Mouse (Mus musculus) B cell, adult 62 days (primary cell): Measurements from ENCODE around the gene Vmn2r80. TPM values are rescaled to one million over a fixed set of nuclear protein-coding genes. Genes with fewer than 3 reads are reported as not detected.

Experiments used
- total RNA-seq: library from RNA; stranded (reverse); gene quantifications from 4 replicates; pipeline ENCODE4 v1.2.4, GENCODE M21; 2023

Gene Vmn2r80
- not detected in 4 replicates for total RNA-seq

GRCm38 (mm10) chr10:79148469-79148868 is at the start of gene Vmn2r80:
Vmn2r80 (plus strand) TSS chr10:79148769.

Other genes with a start within 250 kb of the Vmn2r80 start
- not detected in 4 replicates for gene Olfr1354, start 235.6 kb upstream of the Vmn2r80 start, total RNA-seq
- gene Olfr8, start 198.1 kb upstream of the Vmn2r80 start, total RNA-seq: not detected in 4 replicates
- not detected in 4 replicates for gene Olfr1353, start 185.5 kb upstream of the Vmn2r80 start, total RNA-seq
- gene Olfr1352, start 167.7 kb upstream of the Vmn2r80 start, total RNA-seq: not detected in 4 replicates
- gene Olfr1351, start 136.3 kb upstream of the Vmn2r80 start, total RNA-seq: not detected in 4 replicates
- gene Olfr57, start 120.0 kb upstream of the Vmn2r80 start, total RNA-seq: not detected in 4 replicates
- gene 2610008E11Rik, start 51.2 kb upstream of the Vmn2r80 start, total RNA-seq: 16.9 to 20.4 TPM (median 19.5 TPM) in 4 replicates
- gene Vmn2r81, start 98.9 kb downstream of the Vmn2r80 start, total RNA-seq: not detected in 4 replicates
- not detected in 4 replicates for gene Vmn2r82, start 207.8 kb downstream of the Vmn2r80 start, total RNA-seq